Mouse (Mus musculus) lung, adult 2 months (tissue): Measurements from ENCODE around the gene Nrros. TPM values are rescaled to one million over a fixed set of nuclear protein-coding genes. Genes with fewer than 3 reads are reported as not detected.

ENCODE experiments used
- DNase-seq: peaks from one replicate; pipeline ENCODE4 v3.0.0; 2022
- H3K4me1 ChIP-seq: fragments of 200-500 bp; 2 replicates; pipeline ENCODE4 v1.6.1; 2011; ENCODE audit warnings: low read length; ENCODE audit not compliant: control insufficient read depth, insufficient read depth
- H3K4me3 ChIP-seq: fragments of 200-500 bp; replicated peaks from 2 replicates; pipeline ENCODE3; 2011; ENCODE audit warnings: low read depth, mild to moderate bottlenecking, control low read depth, low read length; ENCODE audit errors: extremely low read depth
- CTCF ChIP-seq: fragments of 200-500 bp; IDR thresholded peaks from 2 replicates; pipeline ENCODE4 v1.5.1; 2011; ENCODE audit warnings: mild to moderate bottlenecking, low read length, control low read depth; ENCODE audit not compliant: insufficient read depth
- POLR2A ChIP-seq: fragments of 200-500 bp; IDR thresholded peaks from 2 replicates; pipeline ENCODE4 v1.6.1; 2011; ENCODE audit warnings: low read depth, mild to moderate bottlenecking, control low read depth, low read length, borderline replicate concordance; ENCODE audit errors: extremely low read depth
- WGBS: fragments of 180-500 bp; shearing (Covaris S2); methylation state at CpG from one replicate; pipeline ENCODE4 v1.1.7; 2018; 5-methylcytosine and 5-hydroxymethylcytosine counted together
- polyA plus RNA-seq: library from polyadenylated mRNA; depleted of rRNA; stranded (reverse); fragments of >200 nt; gene quantifications from 2 replicates; pipeline ENCODE4 v1.2.3, GENCODE M21; 2012

Nrros gene
- polyA plus RNA-seq, 1 experiment: 40.6 TPM

DNA sequence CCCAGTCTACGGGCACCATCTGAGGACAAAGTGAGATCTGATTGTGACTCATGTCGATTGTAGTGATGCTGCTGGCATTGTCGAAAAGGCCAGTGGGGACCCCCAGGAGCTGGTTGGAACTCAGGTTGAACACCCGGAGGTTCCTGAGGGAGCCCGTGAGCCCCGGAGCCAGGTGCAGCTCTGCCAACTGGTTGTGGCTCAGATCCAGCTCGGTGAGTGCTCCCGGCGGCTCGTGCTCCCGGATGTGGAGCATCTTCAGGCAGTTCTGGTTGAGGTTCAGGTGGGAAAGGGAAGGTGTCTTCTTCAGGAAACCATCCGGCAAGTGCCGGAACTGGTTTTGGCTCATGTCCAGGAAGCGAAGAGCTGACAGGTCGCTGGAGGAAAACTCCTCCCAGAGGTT lies 21.6 kb downstream of the Nrros start:
- TF ChIP-seq POLR2A (no peak), CTCF (no peak)
- no peak for DNase-seq
- WGBS: 89% methylated on average over 15 of the region's 15 CpGs
- H3K4me1 ChIP-seq: no peaks in the 10 kb centered on the region
- H3K4me3 ChIP-seq: no peak overlapping the region

DNA sequence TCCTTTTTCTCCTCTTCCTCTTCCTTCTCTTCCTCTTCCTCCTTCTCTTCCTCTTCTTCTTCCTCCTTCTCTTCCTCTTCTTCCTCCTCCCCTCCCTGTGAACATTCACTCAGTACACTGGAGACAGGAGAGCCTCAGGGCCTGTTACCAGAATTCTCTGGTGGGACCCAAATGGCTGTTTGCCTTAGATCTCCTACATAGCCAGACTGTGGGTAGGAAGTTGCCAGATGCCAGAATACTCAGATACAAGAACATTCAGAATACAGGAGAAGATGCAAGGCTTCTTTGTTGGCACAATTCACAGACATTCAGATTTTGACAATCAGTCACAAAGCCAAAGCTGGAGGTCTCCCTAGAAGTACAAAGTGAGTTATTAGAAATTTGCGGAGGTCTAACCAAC lies 26.4 kb downstream of the Nrros start:
- TF ChIP-seq POLR2A (no peak), CTCF (no peak)
- WGBS: 72% methylated on average over 1 of the region's 1 CpGs
- DNase-seq: no peak

DNA sequence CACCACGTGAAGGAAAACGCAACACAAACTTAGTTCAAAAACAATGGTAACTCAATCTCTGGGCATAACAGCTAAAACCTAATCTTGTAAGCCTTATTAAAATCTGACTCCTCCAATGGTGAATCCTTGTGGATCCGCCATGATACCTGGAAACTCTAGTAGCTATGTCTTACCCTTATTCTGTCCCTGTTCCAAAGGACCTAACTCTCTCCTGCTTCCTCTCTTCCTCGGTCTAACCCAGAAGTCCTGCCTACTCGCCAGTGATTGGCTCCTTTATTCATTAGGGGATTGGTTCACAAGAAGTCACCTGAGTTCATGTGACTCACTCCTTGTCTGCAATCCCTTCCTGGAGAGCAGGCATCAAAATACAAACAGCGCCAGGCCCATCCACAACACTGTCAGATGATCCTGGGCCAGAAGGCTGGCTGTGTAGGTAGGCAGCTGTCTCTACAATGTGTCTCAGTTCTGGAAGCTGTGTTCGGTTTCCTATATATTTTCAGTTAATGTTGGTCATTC lies 29.5 kb downstream of the Nrros start:
- no peak overlapping the region for H3K4me3 ChIP-seq
- 89% methylated on average over 7 of the region's 7 CpGs for WGBS
- no peak for DNase-seq
- H3K4me1 ChIP-seq: no peaks in the 10 kb centered on the region
- TF ChIP-seq POLR2A (no peak), CTCF (no peak)

More for the DNA sequence above, 26.4 kb downstream of the Nrros start:
- H3K4me3 ChIP-seq: no peak overlapping the region
- no peaks in the 10 kb centered on the region for H3K4me1 ChIP-seq

DNA sequence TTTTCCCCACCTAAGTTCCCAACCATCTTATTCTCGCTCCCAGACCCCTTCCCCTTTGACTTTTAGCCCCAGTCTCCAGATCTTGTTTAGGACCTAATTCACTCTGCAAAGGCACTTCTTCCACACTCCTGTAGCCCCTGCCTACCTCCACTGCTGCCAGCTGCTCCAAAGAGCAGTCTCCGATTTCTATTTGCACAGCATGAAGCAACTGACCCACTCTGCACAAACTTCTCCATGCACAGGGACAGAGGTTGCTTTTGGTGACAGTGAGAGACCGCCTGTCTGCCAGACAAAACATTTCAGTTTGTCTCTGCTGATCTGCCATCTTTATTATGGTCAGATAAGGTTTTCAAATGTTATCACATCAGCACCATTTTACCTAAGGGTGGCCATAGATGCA lies 32.2 kb downstream of the Nrros start:
- TF ChIP-seq CTCF (no peak), POLR2A (no peak)
- H3K4me1 ChIP-seq: peaks cover 2% of the 10 kb centered on the region; the same call in 1 of the 2 replicates
- no peak for DNase-seq
- 82% methylated on average over 3 of the region's 3 CpGs for whole genome bisulfite sequencing
- H3K4me3 ChIP-seq: no peak overlapping the region

DNA sequence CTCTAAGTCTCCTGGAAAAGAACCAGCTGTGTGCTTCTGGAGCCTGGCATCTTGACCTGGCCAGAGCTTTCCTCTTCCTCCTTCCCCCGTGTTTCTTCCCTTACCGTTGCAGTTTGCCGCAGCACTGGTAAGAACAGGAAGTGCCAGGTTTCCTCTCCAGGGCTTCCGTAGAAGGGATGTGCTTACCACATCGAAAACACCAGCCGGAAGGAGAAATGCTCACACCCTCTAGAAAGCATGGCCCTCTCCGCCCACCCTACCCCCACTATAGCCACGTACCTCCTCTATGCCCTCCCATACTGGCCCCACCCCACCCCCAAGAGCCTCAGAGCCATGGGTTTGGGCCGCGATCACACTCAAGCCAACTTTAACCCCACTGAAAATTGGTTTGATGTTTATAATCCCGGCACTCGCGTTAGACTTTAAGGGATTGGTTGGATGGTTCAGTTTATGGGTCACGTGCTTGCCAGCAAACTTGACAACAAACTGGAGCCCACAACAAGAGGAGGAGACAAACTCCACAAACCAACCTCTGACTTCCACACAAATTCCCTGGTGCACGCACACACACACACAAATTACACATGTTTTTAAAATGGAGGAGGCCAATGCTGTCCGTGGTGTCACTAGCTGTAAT lies 35.1 kb downstream of the Nrros start:
- 34% methylated on average over 16 of the region's 16 CpGs for WGBS
- TF ChIP-seq POLR2A (peak; percentile 73; the same call in 1 of the 2 replicates), CTCF (no peak)
- peaks cover 9% of the 10 kb centered on the region for H3K4me1 ChIP-seq
- peak overlapping the region; percentile 56 for H3K4me3 ChIP-seq
- peak; percentile 48 for DNase-seq

DNA sequence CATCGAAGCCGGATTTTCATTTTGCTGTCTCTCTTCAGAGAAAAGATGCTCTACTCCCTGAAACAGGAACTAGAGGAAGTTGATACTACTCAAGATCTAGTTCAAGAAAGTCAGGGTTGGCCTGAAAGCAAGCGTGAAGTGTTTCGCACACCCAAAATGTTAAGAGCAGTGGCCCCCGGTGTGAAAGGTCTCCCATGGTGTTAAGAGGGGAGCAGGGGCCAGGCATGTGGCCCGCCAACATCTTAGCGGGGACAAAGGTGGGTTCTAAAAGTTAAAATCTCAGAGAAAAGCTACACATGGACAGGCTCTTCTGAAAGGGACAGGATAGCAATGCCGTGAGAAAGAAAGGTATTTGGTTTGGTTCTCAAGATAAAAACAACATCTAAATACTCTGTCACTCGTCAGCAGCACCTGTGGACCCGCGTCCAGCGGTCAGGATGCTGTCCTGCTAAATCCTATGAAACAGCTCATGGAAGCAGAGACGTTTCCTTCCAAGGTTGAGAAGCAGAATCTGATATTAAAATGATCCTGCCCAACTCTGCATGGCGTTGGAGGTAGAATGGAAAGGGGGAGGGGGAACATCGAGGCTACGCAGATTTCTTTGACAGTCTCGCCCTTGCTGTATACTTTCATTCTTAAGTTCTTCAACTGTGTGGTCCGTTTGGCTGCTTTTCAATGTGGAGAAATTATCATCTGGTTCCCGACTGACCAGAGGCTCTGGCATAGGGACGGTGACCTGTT lies 35.8 kb downstream of the Nrros start:
- TF ChIP-seq POLR2A (no peak), CTCF (no peak)
- WGBS: 43% methylated on average over 20 of the region's 20 CpGs

DNA sequence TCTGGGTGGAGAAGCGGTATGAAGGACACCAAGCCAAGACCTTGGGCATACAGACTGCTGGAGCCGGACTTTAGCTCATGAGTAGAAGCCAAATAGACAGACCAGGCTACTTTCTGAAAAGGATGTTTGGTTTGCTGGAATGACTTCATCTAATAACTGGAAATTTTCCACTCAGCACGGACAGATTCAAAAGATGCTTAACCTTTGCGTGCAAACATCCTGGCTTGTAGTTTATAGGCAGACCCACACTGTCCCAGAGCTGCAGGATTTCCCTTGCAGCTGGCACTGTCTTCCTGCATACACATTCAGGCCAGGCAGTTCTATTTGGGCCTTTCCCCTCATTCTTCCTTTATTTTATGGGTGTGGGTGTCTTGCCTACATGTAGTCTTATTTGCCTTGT lies 38.3 kb downstream of the Nrros start:
- no peak for TF ChIP-seq CTCF
- TF ChIP-seq POLR2A: no peak
- WGBS: 47% methylated on average over 4 of the region's 4 CpGs
- no peak overlapping the region for H3K4me3 ChIP-seq
- DNase-seq: no peak
- H3K4me1 ChIP-seq: peaks cover 12% of the 10 kb centered on the region

More for the DNA sequence above, 35.8 kb downstream of the Nrros start:
- no peak for DNase-seq
- Histone ChIP-seq H3K4me3 (peak overlapping the region; percentile 56), H3K4me1 (peaks cover 9% of the 10 kb centered on the region)

DNA sequence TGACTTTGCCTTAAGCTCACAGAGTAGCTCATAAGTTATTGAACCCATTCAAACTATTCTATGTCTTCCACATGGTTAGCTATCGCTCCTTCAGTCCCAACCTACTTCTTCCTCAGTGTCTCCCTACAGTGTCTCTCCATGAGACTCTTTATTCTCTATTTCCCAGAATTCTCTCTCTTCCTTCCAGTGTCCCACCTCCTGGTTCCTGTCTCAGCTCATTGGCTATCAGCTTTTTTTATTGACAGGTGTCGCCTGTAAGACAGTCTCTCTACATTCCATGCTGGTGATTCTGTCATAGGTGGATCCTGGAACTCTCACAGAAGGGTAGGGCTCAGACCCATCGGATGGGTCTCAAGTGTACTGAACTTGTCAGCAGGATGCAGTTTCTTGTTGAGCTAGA lies 40.0 kb downstream of the Nrros start:
- no peak for DNase-seq
- WGBS: 81% methylated on average over 3 of the region's 3 CpGs
- H3K4me3 ChIP-seq: no peak overlapping the region
- TF ChIP-seq CTCF: no peak
- no peak for TF ChIP-seq POLR2A
- peaks cover 12% of the 10 kb centered on the region for H3K4me1 ChIP-seq

DNA sequence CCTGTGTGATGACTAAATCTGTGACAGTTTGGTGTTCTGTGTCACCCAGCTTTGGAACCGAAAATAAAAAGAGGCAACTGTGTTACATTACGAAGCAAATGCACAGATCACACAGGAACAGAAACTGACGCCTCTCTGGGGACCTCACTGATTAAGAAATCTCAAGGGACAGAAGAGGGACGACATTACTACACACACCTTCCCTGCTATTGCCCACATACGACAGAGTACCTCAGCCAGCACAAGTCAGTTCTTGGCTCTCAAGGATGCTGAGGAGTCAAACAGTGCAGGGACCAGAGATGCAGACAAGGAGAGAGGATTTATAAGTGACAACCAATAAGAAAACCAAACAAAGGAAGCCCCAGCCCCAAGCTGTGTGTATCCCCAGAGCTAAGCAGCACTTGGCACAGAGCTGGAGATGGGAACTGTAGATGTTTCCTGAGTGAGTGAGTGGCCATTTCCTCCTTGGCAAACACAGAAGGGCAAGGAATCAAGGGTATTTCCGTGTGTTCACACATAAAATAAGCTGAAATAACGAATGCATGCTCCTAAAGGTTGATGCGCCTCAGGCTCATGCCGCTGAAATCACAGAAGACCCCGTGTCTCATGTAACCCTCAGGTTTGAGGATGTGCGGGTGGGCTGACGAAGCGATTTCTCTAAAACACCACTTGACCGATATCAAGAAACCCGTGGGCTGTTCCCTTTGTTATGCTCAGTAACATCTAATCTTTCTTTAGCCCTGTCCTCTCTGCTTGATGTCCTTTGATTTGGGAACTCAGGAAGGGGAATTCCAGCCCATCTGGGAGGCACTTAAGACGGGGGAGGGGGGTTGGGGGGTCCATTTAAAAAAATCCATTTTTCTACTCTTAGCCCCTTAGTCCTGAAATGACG lies 40.7 kb downstream of the Nrros start:
- TF ChIP-seq CTCF (no peak), POLR2A (no peak)
- H3K4me1 ChIP-seq: peaks cover 12% of the 10 kb centered on the region
- DNase-seq: no peak
- H3K4me3 ChIP-seq: peak overlapping the region; percentile 41
- WGBS: 41% methylated on average over 17 of the region's 17 CpGs
